Mouse (Mus musculus): ENCODE measurements around the gene Lipa.

DNA sequence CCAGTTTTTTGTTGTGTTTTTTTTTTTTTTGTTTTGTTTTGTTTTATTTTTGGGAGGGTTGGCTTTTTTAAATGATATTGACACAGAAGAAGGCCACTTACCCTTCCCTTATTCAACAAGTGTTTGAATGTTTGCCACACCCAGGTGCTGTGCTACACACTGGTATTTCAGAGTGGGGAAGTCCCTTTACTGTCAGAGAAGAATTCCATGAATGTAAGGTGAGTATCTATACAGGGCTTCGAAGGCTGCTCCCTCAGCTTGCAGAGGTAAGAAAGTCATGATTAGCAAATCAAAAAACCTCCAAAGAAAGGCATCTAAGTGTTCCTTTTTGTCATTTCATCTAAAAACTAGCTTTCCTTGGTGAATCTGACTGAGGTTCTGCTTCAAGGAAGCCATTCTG, 78.4 kb downstream of the Lipa start:
- TF ChIP-seq CTCF (conservative IDR thresholded peaks at IDR 0.05; ENCODE audit: insufficient read depth, insufficient read length, low read depth, low read length) (no peak), POLR2A (IDR thresholded peaks at IDR 0.05; ENCODE audit: low read depth, low read length) (no peak)

Measured in kidney, adult 2 months (tissue).